Mouse (Mus musculus) forebrain, embryonic 14.5 days (tissue): ENCODE measurements around the gene Spg21. TPM values are rescaled to one million over a fixed set of nuclear protein-coding genes. Genes with fewer than 3 reads are reported as not detected.

Experiments used
- ATAC-seq: fragments of 200-750 bp; cut with Nextera tagmentation; 2 replicates; pipeline ENCODE4 v1.8.0; 2017; ENCODE audit warnings: mild to moderate bottlenecking, moderate library complexity
- DNase-seq: peaks from one replicate; pipeline ENCODE4 v3.0.0-alpha.2; 2015; ENCODE audit warnings: low spot score
- H3K27ac ChIP-seq: fragments of 300-500 bp; sonication (generic); 2 replicates; pipeline ENCODE4 v1.5.1; 2014; ENCODE audit warnings: low read depth, mild to moderate bottlenecking, control low read depth, low read length, moderate library complexity
- H3K27me3 ChIP-seq: fragments of 300-500 bp; sonication (generic); replicated peaks from 2 replicates; pipeline ENCODE4 v1.6.1; 2014; ENCODE audit warnings: low read length, control low read depth, mixed read lengths; ENCODE audit not compliant: control insufficient read depth, insufficient read depth
- H3K36me3 ChIP-seq: fragments of 300-500 bp; sonication (generic); 2 replicates; pipeline ENCODE4 v1.6.1; 2014; ENCODE audit warnings: low read length, control low read depth; ENCODE audit not compliant: control insufficient read depth, insufficient read depth
- H3K4me1 ChIP-seq: fragments of 300-500 bp; sonication (generic); 2 replicates; pipeline ENCODE4 v1.6.1; 2014; ENCODE audit warnings: antibody characterized with exemption, low read length, control low read depth; ENCODE audit not compliant: control insufficient read depth, insufficient read depth
- H3K4me2 ChIP-seq: fragments of 300-500 bp; sonication (generic); 2 replicates; pipeline ENCODE4 v1.6.1; 2014; ENCODE audit warnings: mild to moderate bottlenecking, control low read depth, low read length
- H3K4me3 ChIP-seq: fragments of 300-500 bp; sonication (generic); 2 replicates; pipeline ENCODE4 v1.5.1; 2014; ENCODE audit warnings: low read depth, low read length, control low read depth
- H3K9ac ChIP-seq: fragments of 300-500 bp; sonication (generic); 2 replicates; pipeline ENCODE4 v1.6.1; 2014; ENCODE audit warnings: mild to moderate bottlenecking, low read length, control low read depth, moderate library complexity
- H3K9me3 ChIP-seq: fragments of 300-500 bp; sonication (generic); replicated peaks from 2 replicates; pipeline ENCODE4 v1.6.1; 2016; ENCODE audit warnings: low read length, control low read depth, mixed read lengths; ENCODE audit not compliant: control insufficient read depth
- WGBS: fragments of 180-500 bp; shearing (Covaris S2); extraction: QIAGEN DNeasy Blood & Tissue Kit; methylation state at CpG from one replicate; pipeline ENCODE4 v1.1.7; 2014; 5-methylcytosine and 5-hydroxymethylcytosine counted together
- polyA plus RNA-seq: library from polyadenylated mRNA; unstranded; fragments of >200 nt; fragmentation: Nextera tagmentation; extraction: Ambion mirVana; gene quantifications from 2 replicates; pipeline ENCODE4 v1.2.1, GENCODE M21; 2014

Gene Spg21
- polyA plus RNA-seq, 1 experiment from 2014 or later, result 168 TPM

GRCm38 (mm10) chr9:65430921-65431320 lies 29.8 kb upstream of the Spg21 start:
- H3K4me2 ChIP-seq, result no peak overlapping the region
- no peaks in the 10 kb centered on the region for H3K4me1 ChIP-seq
- H3K36me3 ChIP-seq, result no peaks in the 10 kb centered on the region
- H3K27ac ChIP-seq, result no peak overlapping the region
- DNase-seq (no peak), ATAC-seq (no peak)
- WGBS, result 91% methylated on average over 5 of the region's 5 CpGs
- no peaks in the 10 kb centered on the region for H3K9me3 ChIP-seq
- no peaks in the 10 kb centered on the region for H3K27me3 ChIP-seq
- no peak overlapping the region for H3K4me3 ChIP-seq
- H3K9ac ChIP-seq, result no peak overlapping the region

GRCm38 (mm10) chr9:65432236-65432635 lies 28.5 kb upstream of the Spg21 start:
- no peak overlapping the region for H3K27ac ChIP-seq
- no peaks in the 10 kb centered on the region for H3K27me3 ChIP-seq
- H3K4me3 ChIP-seq, result no peak overlapping the region
- H3K9ac ChIP-seq, result no peak overlapping the region
- DNase-seq, result peak; percentile 86
- H3K36me3 ChIP-seq, result no peaks in the 10 kb centered on the region
- under 1% methylated on average over 3 of the region's 3 CpGs for WGBS
- H3K4me1 ChIP-seq, result peaks cover 4% of the 10 kb centered on the region; the same call in 1 of the 2 replicates
- ATAC-seq, result no peak
- H3K9me3 ChIP-seq, result no peaks in the 10 kb centered on the region
- no peak overlapping the region for H3K4me2 ChIP-seq

- Histone ChIP-seq H3K4me1 (peaks cover 4% of the 10 kb centered on the region; the same call in 1 of the 2 replicates), H3K9me3 (no peaks in the 10 kb centered on the region), H3K4me2 (no peak overlapping the region), H3K9ac (no peak overlapping the region), H3K36me3 (no peaks in the 10 kb centered on the region), H3K4me3 (no peak overlapping the region), H3K27ac (no peak overlapping the region), H3K27me3 (no peaks in the 10 kb centered on the region)
- DNase-seq (peak; percentile 14), ATAC-seq (no peak)
- WGBS, result 66% methylated on average over 5 of the region's 5 CpGs
Observed at GRCm38 (mm10) chr9:65434140-65434539, 26.6 kb upstream of the Spg21 start.

GRCm38 (mm10) chr9:65435211-65435610 lies 25.5 kb upstream of the Spg21 start:
- WGBS, result 67% methylated on average over 4 of the region's 4 CpGs

GRCm38 (mm10) chr9:65435671-65436301 lies 25.0 kb upstream of the Spg21 start, which contains the start of gene Mtfmt:
Mtfmt (plus strand) TSS chr9:65435782.
- no peaks in the 10 kb centered on the region for H3K27me3 ChIP-seq
- ATAC-seq (peak; percentile 93), DNase-seq (peak; percentile 97)
- peaks cover 4% of the 10 kb centered on the region; the same call in 1 of the 2 replicates for H3K4me1 ChIP-seq
- WGBS, result under 1% methylated on average over 54 of the region's 54 CpGs
- H3K36me3 ChIP-seq, result peaks cover 10% of the 10 kb centered on the region
- no peak within 1 kb of the TSS; the same call in 1 of the 2 replicates for H3K27ac ChIP-seq
- peak within 1 kb of the TSS; percentile 94 for H3K4me3 ChIP-seq
- peak within 1 kb of the TSS; percentile 90 for H3K9ac ChIP-seq
- H3K4me2 ChIP-seq, result peak within 1 kb of the TSS; percentile 67
- H3K9me3 ChIP-seq, result no peaks in the 10 kb centered on the region

More at GRCm38 (mm10) chr9:65435211-65435610, 25.5 kb upstream of the Spg21 start:
- Histone ChIP-seq H3K4me3 (peak overlapping the region; percentile 94; the same call in 1 of the 2 replicates), H3K9me3 (no peaks in the 10 kb centered on the region), H3K4me2 (no peak overlapping the region), H3K4me1 (peaks cover 4% of the 10 kb centered on the region; the same call in 1 of the 2 replicates), H3K36me3 (peaks cover 4% of the 10 kb centered on the region), H3K9ac (no peak overlapping the region), H3K27me3 (no peaks in the 10 kb centered on the region), H3K27ac (no peak overlapping the region)
- DNase-seq (no peak), ATAC-seq (peak; percentile 32)

- H3K9ac ChIP-seq, result no peak overlapping the region
- H3K4me1 ChIP-seq, result no peaks in the 10 kb centered on the region
- ATAC-seq (no peak), DNase-seq (no peak)
- no peaks in the 10 kb centered on the region for H3K9me3 ChIP-seq
- H3K36me3 ChIP-seq, result peaks cover 77% of the 10 kb centered on the region
- no peaks in the 10 kb centered on the region for H3K27me3 ChIP-seq
- H3K4me2 ChIP-seq, result no peak overlapping the region
- no peak overlapping the region for H3K27ac ChIP-seq
- H3K4me3 ChIP-seq, result no peak overlapping the region
- WGBS, result 96% methylated on average over 4 of the region's 4 CpGs
Observed at GRCm38 (mm10) chr9:65444692-65445091, 16.1 kb upstream of the Spg21 start.

GRCm38 (mm10) chr9:65447951-65448350 lies 12.8 kb upstream of the Spg21 start:
- 89% methylated on average over 6 of the region's 6 CpGs for WGBS
- H3K36me3 ChIP-seq, result peaks cover 83% of the 10 kb centered on the region
- no peaks in the 10 kb centered on the region for H3K27me3 ChIP-seq
- ATAC-seq, result no peak
- no peak for DNase-seq
- H3K9me3 ChIP-seq, result no peaks in the 10 kb centered on the region
- no peak overlapping the region for H3K4me2 ChIP-seq
- H3K4me1 ChIP-seq, result no peaks in the 10 kb centered on the region
- H3K9ac ChIP-seq, result no peak overlapping the region
- H3K27ac ChIP-seq, result no peak overlapping the region
- H3K4me3 ChIP-seq, result no peak overlapping the region

GRCm38 (mm10) chr9:65458975-65459374 lies 1.8 kb upstream of the Spg21 start:
- H3K9me3 ChIP-seq, result no peaks in the 10 kb centered on the region
- H3K9ac ChIP-seq, result no peak overlapping the region
- no peak for DNase-seq
- 83% methylated on average over 2 of the region's 2 CpGs for WGBS
- no peak for ATAC-seq
- peaks cover 16% of the 10 kb centered on the region for H3K4me1 ChIP-seq
- H3K4me3 ChIP-seq, result no peak overlapping the region
- H3K27me3 ChIP-seq, result no peaks in the 10 kb centered on the region
- H3K36me3 ChIP-seq, result peaks cover under 1% of the 10 kb centered on the region; the same call in 1 of the 2 replicates
- H3K27ac ChIP-seq, result no peak overlapping the region
- no peak overlapping the region for H3K4me2 ChIP-seq

- Histone ChIP-seq H3K9ac (peak overlapping the region; percentile 89; the same call in 1 of the 2 replicates), H3K4me1 (peaks cover 16% of the 10 kb centered on the region), H3K27me3 (no peaks in the 10 kb centered on the region), H3K9me3 (no peaks in the 10 kb centered on the region), H3K27ac (no peak overlapping the region), H3K36me3 (peaks cover 5% of the 10 kb centered on the region), H3K4me3 (peak overlapping the region; percentile 89), H3K4me2 (peak overlapping the region; percentile 72)
- ATAC-seq (no peak; the same call in 1 of the 2 replicates), DNase-seq (no peak)
- 42% methylated on average over 3 of the region's 3 CpGs for WGBS
Observed at GRCm38 (mm10) chr9:65460198-65460597, 549 bp upstream of the Spg21 start.
